Mouse (Mus musculus) CH12.LX (cell line): ENCODE data around the gene Lrrn2. TPM values are rescaled to one million over a fixed set of nuclear protein-coding genes. Genes with fewer than 3 reads are reported as not detected.
A peak's percentile ranks its signal among the peaks of the same experiment; 100 is the strongest.

Source experiments
- DNase-seq: peaks from one replicate; pipeline ENCODE4 v3.0.0-alpha.2; 2013; ENCODE audit errors: extremely low read depth
- H3K27ac ChIP-seq: 2 replicates; pipeline ENCODE4 v1.5.1; 2012; ENCODE audit warnings: low read depth, mild to moderate bottlenecking, control low read depth, moderate library complexity; ENCODE audit not compliant: insufficient read depth
- H3K27me3 ChIP-seq: replicated peaks from 2 replicates; pipeline ENCODE3; 2012; ENCODE audit warnings: inconsistent platforms
- H3K36me3 ChIP-seq, 2 experiments: replicated peaks in 1 of 2; 2 replicates each; pipeline versions ENCODE3 to v1.6.1; 2012; ENCODE audit warnings: inconsistent platforms in 1 of 2, low read length in 1 of 2, mild to moderate bottlenecking in 1 of 2, mixed read lengths in 1 of 2, moderate library complexity in 1 of 2; ENCODE audit not compliant: control insufficient read depth in 1 of 2, insufficient read depth in 1 of 2
- H3K4me1 ChIP-seq, 2 experiments: 2 replicates each; pipeline ENCODE4 v1.6.1; 2012; ENCODE audit warnings: inconsistent platforms in 1 of 2, moderate library complexity in 1 of 2; ENCODE audit not compliant: insufficient read depth in 2 of 2, control insufficient read depth in 1 of 2
- H3K4me2 ChIP-seq: 2 replicates; pipeline ENCODE4 v1.6.1; 2012; ENCODE audit warnings: low read depth, mild to moderate bottlenecking, control low read depth; ENCODE audit not compliant: poor library complexity, insufficient read depth, severe bottlenecking
- H3K4me3 ChIP-seq, 3 experiments: fragments of 150-350 bp in 1 of 3; sonication (generic) in 1 of 3; replicated peaks in 1 of 3; 2 replicates each; pipeline versions ENCODE3 to v1.5.1; 2011 to 2012; ENCODE audit warnings: low read depth in 2 of 3, low read length in 2 of 3, mild to moderate bottlenecking in 2 of 3, moderate library complexity in 2 of 3, control low read depth in 1 of 3, improper control_type of control experiment in 1 of 3, inconsistent platforms in 1 of 3, mixed read lengths in 1 of 3; ENCODE audit not compliant: poor library complexity in 1 of 3
- H3K79me2 ChIP-seq: replicated peaks from 2 replicates; pipeline ENCODE4 v1.6.1; 2012; ENCODE audit warnings: mild to moderate bottlenecking, moderate library complexity; ENCODE audit not compliant: control insufficient read depth, poor library complexity, insufficient read depth, severe bottlenecking; ENCODE audit errors: extremely low read depth
- H3K9ac ChIP-seq: 2 replicates; pipeline ENCODE4 v1.6.1; 2012; ENCODE audit warnings: low read depth, mild to moderate bottlenecking, control low read depth, moderate library complexity; ENCODE audit not compliant: insufficient read depth
- H3K9me3 ChIP-seq: replicated peaks from 2 replicates; pipeline ENCODE3; 2012; ENCODE audit warnings: low read length, inconsistent platforms, mixed read lengths
- BHLHE40 ChIP-seq: IDR thresholded peaks from 2 replicates; pipeline ENCODE4 v1.6.1; 2011; ENCODE audit warnings: mild to moderate bottlenecking, low read depth, low read length, improper control_type of control experiment
- CHD1 ChIP-seq: IDR thresholded peaks from 2 replicates; pipeline ENCODE4 v1.6.1; 2012; ENCODE audit warnings: low read depth, low read length, improper control_type of control experiment, inconsistent platforms
- CTCF ChIP-seq, 2 experiments: IDR thresholded peaks in 1 of 2; conservative IDR thresholded peaks in 1 of 2; 2 replicates each; pipeline ENCODE4 v1.5.1; 2011 to 2012; ENCODE audit warnings: low read depth in 2 of 2, low read length in 2 of 2, improper control_type of control experiment in 1 of 2, inconsistent platforms in 1 of 2, mild to moderate bottlenecking in 1 of 2, moderate library complexity in 1 of 2
- EP300 ChIP-seq: IDR thresholded peaks from 2 replicates; pipeline ENCODE4 v1.6.1; 2011; ENCODE audit warnings: low read length, improper control_type of control experiment
- ETS1 ChIP-seq: conservative IDR thresholded peaks from 2 replicates; pipeline ENCODE4 v1.6.1; 2012; ENCODE audit warnings: low read depth, mild to moderate bottlenecking, inconsistent platforms, low read length, improper control_type of control experiment, moderate library complexity
- GABPA ChIP-seq: IDR thresholded peaks from 2 replicates; pipeline ENCODE4 v1.6.1; 2012; ENCODE audit warnings: low read depth, low read length, improper control_type of control experiment, inconsistent platforms; ENCODE audit not compliant: insufficient replicate concordance
- HCFC1 ChIP-seq: IDR thresholded peaks from 2 replicates; pipeline ENCODE4 v1.6.1; 2012; ENCODE audit warnings: low read depth, mild to moderate bottlenecking, inconsistent platforms, low read length, improper control_type of control experiment
- KAT2A ChIP-seq: IDR thresholded peaks from 2 replicates; pipeline ENCODE4 v1.6.1; 2012; ENCODE audit warnings: low read length, improper control_type of control experiment, inconsistent platforms; ENCODE audit not compliant: insufficient replicate concordance
- MAZ ChIP-seq: IDR thresholded peaks from 2 replicates; pipeline ENCODE4 v1.6.1; 2012; ENCODE audit warnings: low read depth, mild to moderate bottlenecking, inconsistent platforms, low read length, improper control_type of control experiment, moderate library complexity
- MEF2A ChIP-seq: IDR thresholded peaks from 2 replicates; pipeline ENCODE4 v1.6.1; 2014; ENCODE audit warnings: low read depth, mild to moderate bottlenecking, inconsistent platforms, low read length, improper control_type of control experiment, borderline replicate concordance
- PAX5 ChIP-seq: IDR thresholded peaks from 2 replicates; pipeline ENCODE4 v1.6.1; 2012; ENCODE audit warnings: low read length, inconsistent platforms, mixed read lengths
- SIN3A ChIP-seq: IDR thresholded peaks from 2 replicates; pipeline ENCODE4 v1.6.1; 2012; ENCODE audit warnings: low read length, improper control_type of control experiment, inconsistent platforms
- SMC3 ChIP-seq: IDR thresholded peaks from 2 replicates; pipeline ENCODE4 v1.6.1; 2011; ENCODE audit warnings: low read depth, low read length, improper control_type of control experiment
- ZC3H11A ChIP-seq: IDR thresholded peaks from 2 replicates; pipeline ENCODE4 v1.6.1; 2012; ENCODE audit warnings: low read depth, mild to moderate bottlenecking, inconsistent platforms, low read length, improper control_type of control experiment
- ZKSCAN1 ChIP-seq: IDR thresholded peaks from 2 replicates; pipeline ENCODE4 v1.6.1; 2012; ENCODE audit warnings: low read depth, inconsistent platforms, low read length, improper control_type of control experiment, borderline replicate concordance
- ZNF384 ChIP-seq: IDR thresholded peaks from 2 replicates; pipeline ENCODE4 v1.6.1; 2012; ENCODE audit warnings: low read depth, low read length, improper control_type of control experiment, inconsistent platforms
- dilution Hi-C: fragments of 300-500 bp; cut with MboI; formaldehyde crosslinking; loops from 2 replicates; pipeline ENCODE4 v1.14.3; 2020; ENCODE audit warnings: low sequenced_read_pairs; ENCODE audit not compliant: extremely low pct_unique_long_range_greater_than_20kb, extremely low pct_ligation_motif_present
- in situ Hi-C: fragments of 300-500 bp; cut with MboI; formaldehyde crosslinking; loops from 3 replicates; pipeline ENCODE4 v1.14.3; 2019; ENCODE audit warnings: low sequenced_read_pairs, low pct_ligation_motif_present, low pct_unique_long_range_greater_than_20kb, mixed read lengths
- polyA plus RNA-seq: library from polyadenylated mRNA; unstranded; fragments of >175 nt; gene quantifications from 2 replicates; pipeline ENCODE4 v1.2.1, GENCODE M21; 2012; ENCODE audit warnings: low read depth; ENCODE audit not compliant: insufficient read length
- total RNA-seq, 2 experiments: library from RNA; depleted of rRNA; stranded (reverse); fragments of 300-350 nt in 1 of 2; fragments of >200 nt in 1 of 2; gene quantifications; 2 replicates each; pipeline ENCODE4 v1.2.3; 2012 to 2014

Gene Lrrn2
- total and polyA plus RNA-seq, 3 experiments, result not detected

GRCm38 (mm10) chr1:132837691-132838090 is 42.4 kb upstream of the Lrrn2 start:
- no peak overlapping the region for H3K4me2 ChIP-seq
- peaks cover 92% of the 10 kb centered on the region for H3K27me3 ChIP-seq
- TF ChIP-seq CHD1 (no peak), GABPA (no peak), ZKSCAN1 (no peak), EP300 (no peak), KAT2A (no peak), PAX5 (no peak), BHLHE40 (no peak), MAZ (no peak), HCFC1 (no peak), ETS1 (no peak), MEF2A (no peak), ZNF384 (no peak), SIN3A (no peak), ZC3H11A (no peak)
- in situ Hi-C loops, result no loop called here
- dilution Hi-C loops, result no loop called here
- peaks cover 4% of the 10 kb centered on the region for H3K9me3 ChIP-seq
- DNase-seq, result no peak
- no peaks in the 10 kb centered on the region for H3K79me2 ChIP-seq
- H3K9ac ChIP-seq, result no peak overlapping the region
- no peak overlapping the region for H3K27ac ChIP-seq
- no peaks in the 10 kb centered on the region for H3K36me3 ChIP-seq
- no peaks in the 10 kb centered on the region for H3K4me1 ChIP-seq
- no peak overlapping the region for H3K4me3 ChIP-seq

DNA sequence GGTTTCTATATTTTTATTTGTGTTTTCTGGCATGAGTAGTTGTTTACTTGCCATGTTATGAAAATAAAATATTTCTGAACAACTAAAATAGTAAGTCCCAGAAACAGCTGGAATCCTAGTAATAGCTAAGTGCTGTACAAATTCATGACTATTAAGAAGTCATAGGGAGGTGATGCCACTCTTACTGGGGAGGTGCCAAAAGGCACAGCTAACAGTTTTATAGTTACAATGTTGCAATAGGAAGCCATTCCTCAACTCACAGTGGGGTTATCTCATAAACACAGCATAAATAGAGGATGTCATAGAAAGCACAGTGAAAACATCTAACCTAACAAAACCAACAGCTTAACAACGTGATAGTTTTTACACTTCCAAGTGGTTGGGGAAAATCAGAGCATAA is 41.7 kb upstream of the Lrrn2 start:
- no peak overlapping the region for H3K4me2 ChIP-seq
- H3K9me3 ChIP-seq, result peaks cover 2% of the 10 kb centered on the region
- H3K36me3 ChIP-seq, result no peaks in the 10 kb centered on the region
- no peaks in the 10 kb centered on the region for H3K4me1 ChIP-seq
- dilution Hi-C loops, result no loop called here
- H3K27me3 ChIP-seq, result peaks cover 90% of the 10 kb centered on the region
- no peak for DNase-seq
- no peak for TF ChIP-seq SMC3
- H3K4me3 ChIP-seq, result no peak overlapping the region
- H3K9ac ChIP-seq, result no peak overlapping the region
- in situ Hi-C loops, result no loop called here
- H3K27ac ChIP-seq, result no peak overlapping the region
- no peaks in the 10 kb centered on the region for H3K79me2 ChIP-seq

DNA sequence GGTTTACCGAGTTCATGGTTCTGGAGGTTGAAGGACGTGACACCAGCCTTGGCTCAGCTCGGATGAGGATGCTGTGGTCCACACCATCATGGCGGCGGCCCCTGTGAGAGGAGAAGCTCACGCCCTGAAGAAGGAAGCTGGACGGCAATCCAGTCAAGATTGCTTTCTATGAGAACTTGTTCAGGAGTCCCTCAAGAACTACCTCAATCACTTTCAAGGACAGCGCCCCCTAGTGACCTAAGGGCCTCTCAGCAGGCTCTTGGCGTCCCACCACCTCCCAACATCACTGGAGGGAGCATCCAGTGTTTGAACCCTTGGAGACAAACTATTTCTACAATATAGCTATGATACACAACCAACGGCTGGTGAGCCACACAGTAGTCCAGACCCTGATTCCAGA is 36.5 kb upstream of the Lrrn2 start:
- no peak overlapping the region for H3K4me2 ChIP-seq
- H3K4me1 ChIP-seq, result no peaks in the 10 kb centered on the region
- TF ChIP-seq CTCF (conservative IDR thresholded peaks at IDR 0.05 in 1 of 2, IDR thresholded peaks at IDR 0.05 in 1 of 2; ENCODE audit: low read depth in 2 of 2, low read length in 2 of 2), result peak in 1 of 2 experiments; percentile 52; a peak in 2 of 4 replicates
- TF ChIP-seq MEF2A, result no peak
- no peak overlapping the region for H3K27ac ChIP-seq
- no peaks in the 10 kb centered on the region for H3K9me3 ChIP-seq
- no peaks in the 10 kb centered on the region for H3K36me3 ChIP-seq
- in situ Hi-C loops (no loop called here), dilution Hi-C loops (no loop called here)
- peaks cover 82% of the 10 kb centered on the region for H3K27me3 ChIP-seq
- no peak overlapping the region for H3K9ac ChIP-seq
- no peak overlapping the region for H3K4me3 ChIP-seq
- H3K79me2 ChIP-seq, result no peaks in the 10 kb centered on the region
- peak; percentile 27 for DNase-seq
